Mouse (Mus musculus): Measurements from ENCODE around the gene Lkaaear1. TPM values are rescaled to one million over a fixed set of nuclear protein-coding genes. Genes with fewer than 3 reads are reported as not detected.

The Lkaaear1 gene
- polyA plus RNA-seq, 1 experiment from 2014 or later, result not detected

GRCm38 (mm10) chr2:181653065-181653464 is 45.2 kb downstream of the Lkaaear1 start:
- Histone ChIP-seq H3K4me1 (ENCODE audit: control insufficient read depth, insufficient read depth, low read length) (no peaks in the 10 kb centered on the region), H3K4me3 (ENCODE audit: low read depth, low read length) (no peak overlapping the region), H3K36me3 (ENCODE audit: control insufficient read depth, insufficient read depth, low read length) (peaks cover 43% of the 10 kb centered on the region), H3K27me3 (ENCODE audit: control insufficient read depth, insufficient read depth, low read depth, low read length) (no peaks in the 10 kb centered on the region), H3K27ac (ENCODE audit: low read length) (no peak overlapping the region), H3K4me2 (ENCODE audit: low read length) (no peak overlapping the region), H3K9me3 (replicated peaks; ENCODE audit: control insufficient read depth, low read length, poor library complexity, severe bottlenecking) (no peaks in the 10 kb centered on the region), H3K9ac (ENCODE audit: low read depth, low read length) (no peak overlapping the region)
- no peak for ATAC-seq

- no peak for ATAC-seq
- no peaks in the 10 kb centered on the region for H3K9me3 ChIP-seq (replicated peaks; ENCODE audit: control insufficient read depth, low read length, poor library complexity, severe bottlenecking)
- peaks cover 32% of the 10 kb centered on the region for H3K36me3 ChIP-seq (ENCODE audit: control insufficient read depth, insufficient read depth, low read length)
- no peaks in the 10 kb centered on the region for H3K27me3 ChIP-seq (ENCODE audit: control insufficient read depth, insufficient read depth, low read depth, low read length)
- no peaks in the 10 kb centered on the region for H3K4me1 ChIP-seq (ENCODE audit: control insufficient read depth, insufficient read depth, low read length)
- H3K27ac ChIP-seq (ENCODE audit: low read length), result no peak overlapping the region
- no peak overlapping the region for H3K4me2 ChIP-seq (ENCODE audit: low read length)
- WGBS, result 86% methylated on average over 10 of the region's 10 CpGs
- no peak overlapping the region for H3K4me3 ChIP-seq (ENCODE audit: low read depth, low read length)
- H3K9ac ChIP-seq (ENCODE audit: low read depth, low read length), result no peak overlapping the region
Measured at GRCm38 (mm10) chr2:181648926-181649325, 49.3 kb downstream of the Lkaaear1 start.

Other genes with a start within 250 kb of the Lkaaear1 start
- 21.6 and 26.2 TPM in 2 replicates for gene Zbtb46, start 239.0 kb downstream of the Lkaaear1 start, polyA plus RNA-seq (2015; fragmentation: Nextera tagmentation; extraction: Ambion mirVana)
- gene Abhd16b, start 205.2 kb downstream of the Lkaaear1 start, polyA plus RNA-seq (2015; fragmentation: Nextera tagmentation; extraction: Ambion mirVana), result not detected in 2 replicates
- 105 and 109 TPM in 2 replicates for gene Tpd52l2, start 201.3 kb downstream of the Lkaaear1 start, polyA plus RNA-seq (2015; fragmentation: Nextera tagmentation; extraction: Ambion mirVana)
- gene Dnajc5, start 178.0 kb downstream of the Lkaaear1 start, polyA plus RNA-seq (2015; fragmentation: Nextera tagmentation; extraction: Ambion mirVana), result 291 and 302 TPM in 2 replicates
- gene Uckl1, start 113.5 kb downstream of the Lkaaear1 start, polyA plus RNA-seq (2015; fragmentation: Nextera tagmentation; extraction: Ambion mirVana), result 71.2 and 76.0 TPM in 2 replicates
- 59.7 and 64.6 TPM in 2 replicates for gene Prpf6, start 106.6 kb downstream of the Lkaaear1 start, polyA plus RNA-seq (2015; fragmentation: Nextera tagmentation; extraction: Ambion mirVana)
- gene Zfp512b, start 105.6 kb downstream of the Lkaaear1 start, polyA plus RNA-seq (2015; fragmentation: Nextera tagmentation; extraction: Ambion mirVana), result 70.0 and 78.0 TPM in 2 replicates
- gene Samd10, start 99.2 kb downstream of the Lkaaear1 start, polyA plus RNA-seq (2015; fragmentation: Nextera tagmentation; extraction: Ambion mirVana), result 213 and 216 TPM in 2 replicates
- gene Gm29797, start 41.4 kb downstream of the Lkaaear1 start, polyA plus RNA-seq (2015; fragmentation: Nextera tagmentation; extraction: Ambion mirVana), result 0.25 and 0.39 TPM in 2 replicates
- gene Sox18, start 26.8 kb downstream of the Lkaaear1 start, polyA plus RNA-seq (2015; fragmentation: Nextera tagmentation; extraction: Ambion mirVana), result 14.6 and 15.7 TPM in 2 replicates
- gene Tcea2, start 18.1 kb downstream of the Lkaaear1 start, polyA plus RNA-seq (2015; fragmentation: Nextera tagmentation; extraction: Ambion mirVana), result 58.2 and 59.2 TPM in 2 replicates
- gene Rgs19, start 4.5 kb downstream of the Lkaaear1 start, polyA plus RNA-seq (2015; fragmentation: Nextera tagmentation; extraction: Ambion mirVana), result 60.8 and 65.1 TPM in 2 replicates
- gene Oprl1, start 16.6 kb upstream of the Lkaaear1 start, polyA plus RNA-seq (2015; fragmentation: Nextera tagmentation; extraction: Ambion mirVana), result 103 and 111 TPM in 2 replicates
- 15.6 and 19.2 TPM in 2 replicates for gene Myt1, start 64.9 kb upstream of the Lkaaear1 start, polyA plus RNA-seq (2015; fragmentation: Nextera tagmentation; extraction: Ambion mirVana)
- gene Pcmtd2, start 139.4 kb upstream of the Lkaaear1 start, polyA plus RNA-seq (2015; fragmentation: Nextera tagmentation; extraction: Ambion mirVana), result 34.4 and 36.4 TPM in 2 replicates
- 79.4 and 85.3 TPM in 2 replicates for gene Polr3k, start 165.9 kb upstream of the Lkaaear1 start, polyA plus RNA-seq (2015; fragmentation: Nextera tagmentation; extraction: Ambion mirVana)